Mouse (Mus musculus) CD4-positive, CD25-positive, alpha-beta regulatory T cell, adult 9 weeks (primary cell): ENCODE measurements around the gene Crmp1. TPM values are rescaled to one million over a fixed set of nuclear protein-coding genes. Genes with fewer than 3 reads are reported as not detected.

Experiments
- polyA plus RNA-seq: library from polyadenylated mRNA; unstranded; fragments of 100-300 nt; shearing (Covaris generic); gene quantifications from one replicate; pipeline ENCODE4 v1.2.1, GENCODE M21; 2017

The Crmp1 gene
- 24.0 TPM for polyA plus RNA-seq

DNA sequence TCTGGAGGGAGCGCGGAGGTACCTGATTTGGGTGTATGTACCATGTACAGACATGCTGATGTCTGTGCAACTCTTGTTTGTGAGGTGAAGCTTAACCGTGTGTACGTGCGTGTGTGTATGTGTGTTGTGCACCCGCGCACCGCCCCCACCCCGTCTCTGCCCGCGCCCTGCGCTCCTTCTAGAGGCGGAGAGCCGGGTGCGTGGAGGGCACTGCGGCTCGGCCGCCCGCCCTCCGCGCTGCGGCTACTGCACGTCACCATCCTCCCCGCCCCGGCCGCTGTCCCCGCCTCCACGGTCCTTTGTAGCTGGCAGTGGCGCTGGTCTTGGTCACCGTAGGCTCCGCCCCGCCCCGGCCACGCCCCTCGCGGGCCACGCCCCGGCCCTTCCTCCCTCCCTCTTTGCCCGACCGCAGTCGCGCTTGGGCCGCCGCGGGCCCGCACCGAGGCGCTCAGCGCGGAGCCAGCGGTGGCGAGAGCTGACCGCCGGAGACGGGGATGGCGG lies at the start of gene Crmp1:
Gene Crmp1, plus strand, starts transcription at position 290 of the 501 bp plus-strand sequence.

DNA sequence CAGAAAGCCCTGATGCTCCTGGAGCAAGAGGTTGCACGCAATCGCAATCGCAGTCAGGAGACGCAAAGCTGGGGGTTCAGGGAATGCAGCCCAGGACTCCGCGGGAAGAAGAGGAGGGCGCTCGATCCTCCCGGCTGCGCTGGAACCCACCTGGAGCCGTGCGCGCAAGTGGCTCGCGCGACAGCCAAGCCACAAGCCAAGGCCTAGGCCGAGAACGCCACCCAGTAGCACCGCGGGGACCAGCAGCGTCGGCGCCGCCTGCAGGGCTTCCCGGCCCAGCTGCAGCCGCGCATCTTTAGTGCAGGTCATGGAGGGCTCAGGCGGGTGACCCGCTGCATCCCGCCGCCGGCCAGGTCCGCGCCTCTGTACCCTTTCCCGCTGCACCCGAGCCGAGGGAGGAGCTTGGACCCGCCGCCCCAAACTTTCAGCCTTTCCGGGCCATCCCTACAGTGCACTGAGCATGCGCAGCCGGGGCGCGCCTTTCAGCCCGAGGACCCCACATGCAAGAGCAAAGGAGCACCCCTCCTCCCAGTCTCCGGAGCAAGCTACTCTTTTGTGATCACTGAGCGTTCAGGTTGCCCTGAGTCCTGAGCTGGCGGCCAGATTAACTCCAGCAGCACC lies 94.9 kb downstream of the Crmp1 start, which contains the start of gene Evc:
Gene Evc, minus strand, starts transcription at position 410 of the 621 bp plus-strand sequence.

DNA sequence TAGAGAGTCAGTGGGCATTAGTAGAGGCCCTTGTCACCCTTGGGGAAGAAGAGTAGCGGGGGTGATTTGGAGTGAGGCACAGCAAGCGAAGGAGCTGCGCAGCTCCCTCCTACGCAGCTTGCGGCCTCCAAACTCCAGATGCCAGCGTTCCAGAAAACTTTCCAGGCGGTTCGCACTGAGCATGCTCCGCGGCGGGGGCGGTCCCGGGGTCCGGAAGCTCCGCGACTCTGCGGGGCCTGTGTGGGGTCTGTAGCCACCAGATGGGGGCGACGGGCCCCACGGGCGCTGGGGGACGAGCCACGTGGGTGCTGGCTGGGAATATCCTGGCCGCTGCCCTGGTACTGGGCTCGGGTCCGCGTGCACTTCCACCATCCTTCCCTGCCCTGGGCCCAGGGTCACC lies 96.5 kb downstream of the Crmp1 start, which contains the start of gene Evc2:
Gene Evc2, plus strand, starts transcription at position 212 of the 400 bp plus-strand sequence.

Other genes starting within 250 kb of the Crmp1 start
- gene Gm1043, start 156.6 kb upstream of the Crmp1 start, polyA plus RNA-seq, result 1.4 TPM
- gene Evc, start 95.0 kb downstream of the Crmp1 start, polyA plus RNA-seq, result 0.27 TPM
- 0.17 TPM for gene Evc2, start 96.6 kb downstream of the Crmp1 start, polyA plus RNA-seq